Mouse (Mus musculus): Measurements from ENCODE around the gene Ybx2. TPM values are rescaled to one million over a fixed set of nuclear protein-coding genes. Genes with fewer than 3 reads are reported as not detected.

Ybx2 gene
- polyA plus RNA-seq, 1 experiment, result 55.2 TPM

DNA sequence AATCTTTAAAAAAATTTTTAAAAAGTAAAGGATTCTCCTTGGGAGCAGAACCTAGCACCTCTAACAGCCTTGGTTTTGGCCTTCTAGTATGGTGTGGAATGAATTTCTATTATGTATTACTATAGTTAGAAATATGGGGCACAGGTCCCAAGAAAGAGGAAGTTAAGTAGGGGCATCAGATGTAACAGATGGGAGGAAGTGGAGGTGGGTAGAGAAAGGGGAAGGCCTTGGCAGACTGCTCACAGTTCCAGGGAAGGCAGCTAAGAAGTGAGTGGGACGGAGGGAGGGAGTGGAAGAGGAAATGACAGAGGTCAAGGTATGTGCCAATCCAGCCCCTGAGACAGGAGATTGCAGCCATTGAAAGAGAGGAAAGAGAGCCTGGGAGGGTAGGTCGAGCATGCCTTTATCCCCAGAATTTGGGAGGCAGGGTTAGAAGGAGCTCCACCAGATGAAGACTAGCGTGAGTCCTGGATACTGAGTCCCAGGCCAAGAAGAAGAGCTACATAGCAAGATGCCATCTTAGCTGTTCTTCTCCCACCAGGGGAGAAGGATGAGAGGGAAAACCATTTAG, 4.5 kb upstream of the Ybx2 start:
- no peak overlapping the region for H3K9ac ChIP-seq (ENCODE audit: low read depth, poor library complexity, severe bottlenecking)
- no peak for TF ChIP-seq POLR2A (IDR thresholded peaks at IDR 0.05; ENCODE audit: insufficient read depth, low read length)
- no peak for TF ChIP-seq CTCF (IDR thresholded peaks at IDR 0.05; ENCODE audit: low read depth, low read length)
- TF ChIP-seq EP300 (IDR thresholded peaks at IDR 0.05; ENCODE audit: insufficient read depth, low read depth, low read length), result no peak
- H3K27me3 ChIP-seq (ENCODE audit: control insufficient read depth, insufficient read depth, low read length, poor library complexity, severe bottlenecking), result no peaks in the 10 kb centered on the region
- H3K4me3 ChIP-seq (ENCODE audit: low read depth, low read length), result no peak overlapping the region
- H3K27ac ChIP-seq (ENCODE audit: insufficient read depth, low read length), result no peak overlapping the region
- H3K4me1 ChIP-seq (ENCODE audit: control insufficient read depth, insufficient read depth, low read length), result no peaks in the 10 kb centered on the region
- H3K36me3 ChIP-seq (ENCODE audit: control insufficient read depth, insufficient read depth, low read length, poor library complexity, severe bottlenecking), result no peaks in the 10 kb centered on the region
- no peaks in the 10 kb centered on the region for H3K9me3 ChIP-seq (replicated peaks; ENCODE audit: control insufficient read depth, insufficient read depth, low read length, poor library complexity, severe bottlenecking)

DNA sequence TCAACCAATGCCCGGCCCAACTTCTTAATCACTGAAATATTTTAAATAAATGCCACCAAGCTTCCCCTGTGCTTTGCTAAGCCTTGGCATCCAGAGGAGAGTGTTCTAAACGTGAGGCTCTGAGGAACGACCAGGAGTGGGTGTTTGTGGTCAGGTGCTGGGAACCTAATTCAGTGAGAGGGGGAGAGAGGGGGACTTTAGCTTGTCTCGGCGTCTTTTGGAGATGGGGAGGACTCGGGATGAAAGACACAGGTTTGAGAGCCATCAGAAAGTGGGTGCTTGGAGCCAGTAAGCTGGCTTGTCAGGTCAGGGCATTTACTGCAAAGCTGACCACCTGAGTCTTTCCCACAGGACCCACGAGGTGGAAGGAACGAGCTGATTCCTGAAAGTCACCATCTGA, 3.8 kb upstream of the Ybx2 start:
- no peaks in the 10 kb centered on the region for H3K4me1 ChIP-seq (ENCODE audit: control insufficient read depth, insufficient read depth, low read length)
- H3K9ac ChIP-seq (ENCODE audit: low read depth, poor library complexity, severe bottlenecking), result no peak overlapping the region
- no peaks in the 10 kb centered on the region for H3K27me3 ChIP-seq (ENCODE audit: control insufficient read depth, insufficient read depth, low read length, poor library complexity, severe bottlenecking)
- no peak overlapping the region for H3K4me3 ChIP-seq (ENCODE audit: low read depth, low read length)
- H3K9me3 ChIP-seq (replicated peaks; ENCODE audit: control insufficient read depth, insufficient read depth, low read length, poor library complexity, severe bottlenecking), result no peaks in the 10 kb centered on the region
- TF ChIP-seq CTCF (IDR thresholded peaks at IDR 0.05; ENCODE audit: low read depth, low read length) (no peak), POLR2A (IDR thresholded peaks at IDR 0.05; ENCODE audit: insufficient read depth, low read length) (no peak), EP300 (IDR thresholded peaks at IDR 0.05; ENCODE audit: insufficient read depth, low read depth, low read length) (no peak)
- no peak overlapping the region for H3K27ac ChIP-seq (ENCODE audit: insufficient read depth, low read length)
- H3K36me3 ChIP-seq (ENCODE audit: control insufficient read depth, insufficient read depth, low read length, poor library complexity, severe bottlenecking), result no peaks in the 10 kb centered on the region

- Histone ChIP-seq H3K4me1 (ENCODE audit: control insufficient read depth, insufficient read depth, low read length) (no peaks in the 10 kb centered on the region), H3K27ac (ENCODE audit: insufficient read depth, low read length) (no peak overlapping the region), H3K4me3 (ENCODE audit: low read depth, low read length) (no peak overlapping the region), H3K9ac (ENCODE audit: low read depth, poor library complexity, severe bottlenecking) (no peak overlapping the region), H3K36me3 (ENCODE audit: control insufficient read depth, insufficient read depth, low read length, poor library complexity, severe bottlenecking) (no peaks in the 10 kb centered on the region), H3K27me3 (ENCODE audit: control insufficient read depth, insufficient read depth, low read length, poor library complexity, severe bottlenecking) (no peaks in the 10 kb centered on the region), H3K9me3 (replicated peaks; ENCODE audit: control insufficient read depth, insufficient read depth, low read length, poor library complexity, severe bottlenecking) (no peaks in the 10 kb centered on the region)
- peak; percentile 62 for TF ChIP-seq CTCF (IDR thresholded peaks at IDR 0.05; ENCODE audit: low read depth, low read length)
- no peak for TF ChIP-seq POLR2A (IDR thresholded peaks at IDR 0.05; ENCODE audit: insufficient read depth, low read length)
These were observed 3.3 kb upstream of the Ybx2 start for GRCm38 (mm10) chr11:69932254-69932653.

- no peak for TF ChIP-seq CTCF (IDR thresholded peaks at IDR 0.05; ENCODE audit: low read depth, low read length)
- TF ChIP-seq EP300 (IDR thresholded peaks at IDR 0.05; ENCODE audit: insufficient read depth, low read depth, low read length), result no peak
- TF ChIP-seq POLR2A (IDR thresholded peaks at IDR 0.05; ENCODE audit: insufficient read depth, low read length), result no peak
- no peak overlapping the region for H3K4me3 ChIP-seq (ENCODE audit: low read depth, low read length)
- H3K9ac ChIP-seq (ENCODE audit: low read depth, poor library complexity, severe bottlenecking), result no peak overlapping the region
- H3K9me3 ChIP-seq (replicated peaks; ENCODE audit: control insufficient read depth, insufficient read depth, low read length, poor library complexity, severe bottlenecking), result no peaks in the 10 kb centered on the region
- H3K4me1 ChIP-seq (ENCODE audit: control insufficient read depth, insufficient read depth, low read length), result peaks cover 1% of the 10 kb centered on the region
- H3K27ac ChIP-seq (ENCODE audit: insufficient read depth, low read length), result no peak overlapping the region
- H3K36me3 ChIP-seq (ENCODE audit: control insufficient read depth, insufficient read depth, low read length, poor library complexity, severe bottlenecking), result no peaks in the 10 kb centered on the region
- H3K27me3 ChIP-seq (ENCODE audit: control insufficient read depth, insufficient read depth, low read length, poor library complexity, severe bottlenecking), result no peaks in the 10 kb centered on the region
These were observed 2.5 kb upstream of the Ybx2 start for GRCm38 (mm10) chr11:69933066-69933465.

GRCm38 (mm10) chr11:69934169-69934568, 1.4 kb upstream of the Ybx2 start:
- Histone ChIP-seq H3K36me3 (ENCODE audit: control insufficient read depth, insufficient read depth, low read length, poor library complexity, severe bottlenecking) (no peaks in the 10 kb centered on the region), H3K4me1 (ENCODE audit: control insufficient read depth, insufficient read depth, low read length) (peaks cover 9% of the 10 kb centered on the region), H3K27ac (ENCODE audit: insufficient read depth, low read length) (no peak overlapping the region), H3K4me3 (ENCODE audit: low read depth, low read length) (peak overlapping the region; percentile 59), H3K27me3 (ENCODE audit: control insufficient read depth, insufficient read depth, low read length, poor library complexity, severe bottlenecking) (no peaks in the 10 kb centered on the region), H3K9ac (ENCODE audit: low read depth, poor library complexity, severe bottlenecking) (peak overlapping the region; percentile 42), H3K9me3 (replicated peaks; ENCODE audit: control insufficient read depth, insufficient read depth, low read length, poor library complexity, severe bottlenecking) (no peaks in the 10 kb centered on the region)
- TF ChIP-seq CTCF (IDR thresholded peaks at IDR 0.05; ENCODE audit: low read depth, low read length), result peak; percentile 85
- TF ChIP-seq POLR2A (IDR thresholded peaks at IDR 0.05; ENCODE audit: insufficient read depth, low read length), result no peak
- TF ChIP-seq EP300 (IDR thresholded peaks at IDR 0.05; ENCODE audit: insufficient read depth, low read depth, low read length), result no peak

DNA sequence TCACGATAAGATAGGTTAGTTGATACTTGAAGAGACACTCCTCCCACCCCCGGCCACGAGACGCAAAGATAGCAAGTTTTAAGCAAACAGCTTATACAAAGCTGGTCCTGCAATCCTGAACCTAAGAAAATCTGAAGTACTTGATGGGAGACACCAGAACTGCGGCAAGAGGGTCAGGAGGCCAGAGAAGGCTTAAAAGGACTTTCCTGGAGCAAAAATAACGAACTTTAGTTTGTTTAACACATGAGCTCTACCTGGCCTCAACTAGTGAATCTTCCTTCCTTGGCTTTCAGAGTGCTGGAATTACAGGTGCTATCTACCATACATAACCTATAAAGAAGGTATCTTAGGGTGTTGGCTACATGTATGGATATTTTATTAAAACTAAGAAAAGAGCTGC, 915 bp upstream of the Ybx2 start:
- no peak overlapping the region for H3K4me3 ChIP-seq (ENCODE audit: low read depth, low read length)
- no peak for TF ChIP-seq CTCF (IDR thresholded peaks at IDR 0.05; ENCODE audit: low read depth, low read length)
- no peak for TF ChIP-seq POLR2A (IDR thresholded peaks at IDR 0.05; ENCODE audit: insufficient read depth, low read length)
- TF ChIP-seq EP300 (IDR thresholded peaks at IDR 0.05; ENCODE audit: insufficient read depth, low read depth, low read length), result no peak
- H3K4me1 ChIP-seq (ENCODE audit: control insufficient read depth, insufficient read depth, low read length), result peaks cover 9% of the 10 kb centered on the region
- H3K27ac ChIP-seq (ENCODE audit: insufficient read depth, low read length), result no peak overlapping the region
- no peaks in the 10 kb centered on the region for H3K27me3 ChIP-seq (ENCODE audit: control insufficient read depth, insufficient read depth, low read length, poor library complexity, severe bottlenecking)
- no peaks in the 10 kb centered on the region for H3K36me3 ChIP-seq (ENCODE audit: control insufficient read depth, insufficient read depth, low read length, poor library complexity, severe bottlenecking)
- H3K9ac ChIP-seq (ENCODE audit: low read depth, poor library complexity, severe bottlenecking), result peak overlapping the region; percentile 42
- no peaks in the 10 kb centered on the region for H3K9me3 ChIP-seq (replicated peaks; ENCODE audit: control insufficient read depth, insufficient read depth, low read length, poor library complexity, severe bottlenecking)

Data from ES-Bruce4 (cell line).